Mouse (Mus musculus) forebrain, embryonic 11.5 days (tissue): ENCODE results near the gene Ero1l. TPM values are rescaled to one million over a fixed set of nuclear protein-coding genes. Genes with fewer than 3 reads are reported as not detected.

ENCODE experiments used
- ATAC-seq: fragments of 200-750 bp; cut with Nextera tagmentation; replicated peaks from 2 replicates; pipeline ENCODE4 v1.8.0; 2017; ENCODE audit warnings: moderate TSS enrichment; ENCODE audit not compliant: low FRiP score
- DNase-seq: peaks from one replicate; pipeline ENCODE4 v3.0.0-alpha.2; 2017; ENCODE audit warnings: low spot score
- H3K27ac ChIP-seq: fragments of 300-500 bp; sonication (generic); 2 replicates; pipeline ENCODE4 v1.5.1; 2014; ENCODE audit warnings: low read depth, low read length
- H3K27me3 ChIP-seq: fragments of 300-500 bp; sonication (generic); 2 replicates; pipeline ENCODE4 v1.6.1; 2014; ENCODE audit warnings: mild to moderate bottlenecking, low read length, mixed read lengths; ENCODE audit not compliant: control insufficient read depth, insufficient read depth
- H3K36me3 ChIP-seq: fragments of 300-500 bp; sonication (generic); 2 replicates; pipeline ENCODE4 v1.6.1; 2014; ENCODE audit warnings: mild to moderate bottlenecking, low read length, moderate library complexity, mixed read lengths; ENCODE audit not compliant: control insufficient read depth, insufficient read depth
- H3K4me1 ChIP-seq: fragments of 300-500 bp; sonication (generic); replicated peaks from 2 replicates; pipeline ENCODE4 v1.6.1; 2014; ENCODE audit warnings: low read length, mixed read lengths; ENCODE audit not compliant: control insufficient read depth, insufficient read depth
- H3K4me2 ChIP-seq: fragments of 300-500 bp; sonication (generic); 2 replicates; pipeline ENCODE4 v1.6.1; 2014; ENCODE audit warnings: low read depth, mild to moderate bottlenecking, low read length, moderate library complexity, mixed read lengths; ENCODE audit not compliant: severe bottlenecking
- H3K4me3 ChIP-seq: fragments of 300-500 bp; sonication (generic); 2 replicates; pipeline ENCODE4 v1.5.1; 2014; ENCODE audit warnings: low read depth, low read length
- H3K9ac ChIP-seq: fragments of 300-500 bp; sonication (generic); 2 replicates; pipeline ENCODE4 v1.6.1; 2014; ENCODE audit warnings: low read length
- H3K9me3 ChIP-seq: fragments of 300-500 bp; sonication (generic); 2 replicates; pipeline ENCODE4 v1.6.1; 2016; ENCODE audit warnings: low read length, mixed read lengths; ENCODE audit not compliant: control insufficient read depth
- WGBS: fragments of 180-500 bp; shearing (Covaris S2); extraction: QIAGEN DNeasy Blood & Tissue Kit; methylation state at CpG from one replicate; pipeline ENCODE4 v1.1.7; 2014; 5-methylcytosine and 5-hydroxymethylcytosine counted together
- polyA plus RNA-seq: library from polyadenylated mRNA; unstranded; fragments of >200 nt; fragmentation: Nextera tagmentation; extraction: Ambion mirVana; gene quantifications from 2 replicates; pipeline ENCODE4 v1.2.1, GENCODE M21; 2014

The Ero1l gene
- polyA plus RNA-seq, 1 experiment from 2014 or later, result 36.6 TPM

DNA sequence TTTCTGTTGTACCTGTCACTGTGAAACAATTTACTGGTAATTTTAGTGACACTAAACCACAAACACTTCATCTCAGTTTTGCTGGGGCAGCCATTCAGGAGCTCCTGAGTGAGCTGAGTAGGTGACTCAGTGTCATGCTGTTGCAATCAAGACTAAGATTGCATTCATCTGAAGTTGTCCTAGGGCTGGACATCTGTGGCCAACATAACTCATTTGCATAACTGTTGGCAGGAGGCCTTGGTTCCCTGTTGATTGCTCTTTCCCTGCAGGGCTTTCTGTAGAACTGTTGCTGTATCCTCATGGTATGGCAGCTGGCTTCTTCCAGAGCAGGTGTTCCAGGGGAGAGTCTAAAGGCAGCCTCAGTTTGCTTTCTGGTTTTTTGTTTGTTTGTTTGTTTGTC, 6.9 kb upstream of the Ero1l start:
- Histone ChIP-seq H3K27me3 (no peaks in the 10 kb centered on the region), H3K36me3 (no peaks in the 10 kb centered on the region), H3K4me3 (no peak overlapping the region), H3K27ac (no peak overlapping the region), H3K4me2 (no peak overlapping the region), H3K9ac (no peak overlapping the region), H3K9me3 (no peaks in the 10 kb centered on the region), H3K4me1 (no peaks in the 10 kb centered on the region)
- no peak for DNase-seq
- ATAC-seq, result no peak

DNA sequence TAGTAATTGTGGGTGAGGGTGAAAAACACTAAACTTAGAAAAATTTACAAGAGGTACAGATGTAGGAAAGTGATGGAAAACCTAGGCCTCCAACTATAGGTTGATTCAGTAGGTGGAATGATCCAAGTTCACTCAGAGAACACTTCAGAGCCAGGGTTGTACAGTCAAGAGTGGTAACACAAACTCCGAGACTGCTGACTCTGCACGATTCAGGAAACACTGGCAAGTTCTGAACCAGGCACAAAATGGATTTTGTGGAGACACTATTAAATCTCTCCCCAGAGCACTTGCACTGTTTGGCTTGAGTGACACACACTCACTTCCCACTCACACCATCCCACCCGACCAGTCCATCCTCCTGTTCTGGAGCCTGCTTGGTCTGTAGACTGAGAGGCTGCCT, 4.7 kb upstream of the Ero1l start:
- WGBS, result 88% methylated on average over 3 of the region's 3 CpGs

DNA sequence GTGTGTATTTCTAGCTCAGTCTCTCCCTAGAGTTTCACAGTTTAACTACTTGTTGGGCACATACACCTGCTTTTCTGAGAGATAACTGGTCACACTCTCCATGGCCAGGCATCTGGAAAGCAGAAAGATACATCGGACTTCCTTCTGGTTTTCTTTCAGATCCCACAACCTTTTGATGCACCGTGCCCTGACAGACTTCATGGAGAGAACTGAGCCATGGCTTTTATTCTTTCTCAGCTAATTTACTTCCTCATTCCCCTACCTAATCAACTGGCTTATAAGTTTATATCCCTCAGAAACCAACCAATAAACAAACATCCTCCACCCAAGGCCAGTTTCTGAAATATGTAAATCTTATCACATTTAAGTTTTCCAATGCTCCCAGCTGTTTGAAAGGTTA, 3.9 kb upstream of the Ero1l start:
- H3K4me2 ChIP-seq, result no peak overlapping the region
- H3K27ac ChIP-seq, result no peak overlapping the region
- H3K9me3 ChIP-seq, result no peaks in the 10 kb centered on the region
- DNase-seq (no peak), ATAC-seq (no peak)
- H3K9ac ChIP-seq, result no peak overlapping the region
- no peaks in the 10 kb centered on the region for H3K36me3 ChIP-seq
- H3K4me3 ChIP-seq, result no peak overlapping the region
- H3K27me3 ChIP-seq, result no peaks in the 10 kb centered on the region
- H3K4me1 ChIP-seq, result no peaks in the 10 kb centered on the region
- 81% methylated on average over 2 of the region's 2 CpGs for WGBS

More for the DNA sequence above, 4.7 kb upstream of the Ero1l start:
- no peak overlapping the region for H3K4me3 ChIP-seq
- no peak overlapping the region for H3K27ac ChIP-seq
- no peak overlapping the region for H3K4me2 ChIP-seq
- no peaks in the 10 kb centered on the region for H3K27me3 ChIP-seq
- H3K9ac ChIP-seq, result no peak overlapping the region
- ATAC-seq (no peak), DNase-seq (no peak)
- H3K4me1 ChIP-seq, result no peaks in the 10 kb centered on the region
- H3K9me3 ChIP-seq, result no peaks in the 10 kb centered on the region
- H3K36me3 ChIP-seq, result no peaks in the 10 kb centered on the region

DNA sequence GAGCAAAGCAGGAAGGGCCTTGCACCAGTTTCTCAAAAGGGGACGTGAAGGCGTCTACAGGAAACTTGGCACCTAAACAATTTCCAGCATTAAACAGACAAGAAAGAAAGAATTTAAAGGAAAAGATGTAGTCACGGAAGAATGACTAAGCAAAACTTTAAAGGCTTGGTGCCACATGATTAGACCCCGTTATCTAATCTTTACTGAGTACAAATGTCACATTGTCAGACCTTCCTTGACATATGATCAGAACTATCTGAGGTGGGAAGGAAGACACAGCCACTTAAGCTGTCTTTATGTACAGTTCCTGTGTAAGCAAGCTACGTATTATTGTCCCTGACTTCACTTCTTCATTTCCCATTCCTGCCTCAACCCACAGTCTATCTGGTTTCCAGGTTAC, 3.1 kb upstream of the Ero1l start:
- WGBS, result 87% methylated on average over 5 of the region's 5 CpGs
- Histone ChIP-seq H3K4me3 (no peak overlapping the region), H3K27ac (no peak overlapping the region), H3K4me1 (peaks cover 3% of the 10 kb centered on the region; the same call in 1 of the 2 replicates), H3K36me3 (no peaks in the 10 kb centered on the region), H3K4me2 (no peak overlapping the region), H3K9me3 (no peaks in the 10 kb centered on the region), H3K9ac (no peak overlapping the region), H3K27me3 (no peaks in the 10 kb centered on the region)
- ATAC-seq (no peak), DNase-seq (no peak)

DNA sequence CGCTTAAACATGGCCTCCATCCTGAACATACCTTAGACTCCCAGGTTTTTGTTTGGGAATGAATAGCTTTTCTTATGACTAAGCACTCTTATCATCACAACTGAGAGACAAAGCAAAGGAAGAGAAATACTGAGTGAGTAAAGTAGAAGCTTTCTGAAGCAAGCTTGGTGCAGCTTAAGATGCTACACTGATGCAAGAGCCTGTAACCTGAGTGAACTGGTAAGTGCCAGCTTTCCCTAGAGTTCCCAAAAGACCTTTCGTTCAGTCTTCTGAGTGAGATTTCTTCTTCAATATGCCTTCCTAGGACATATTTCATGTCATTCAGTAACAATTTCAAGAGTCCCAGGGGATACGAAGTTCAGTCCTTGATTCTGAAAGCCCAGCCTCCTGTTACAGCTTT, 2.5 kb upstream of the Ero1l start:
- DNase-seq (no peak), ATAC-seq (no peak)
- WGBS, result 87% methylated on average over 3 of the region's 3 CpGs
- Histone ChIP-seq H3K9me3 (no peaks in the 10 kb centered on the region), H3K27me3 (no peaks in the 10 kb centered on the region), H3K4me1 (peaks cover 3% of the 10 kb centered on the region; the same call in 1 of the 2 replicates), H3K4me3 (no peak overlapping the region), H3K4me2 (no peak overlapping the region), H3K9ac (no peak overlapping the region), H3K27ac (no peak overlapping the region), H3K36me3 (no peaks in the 10 kb centered on the region)

DNA sequence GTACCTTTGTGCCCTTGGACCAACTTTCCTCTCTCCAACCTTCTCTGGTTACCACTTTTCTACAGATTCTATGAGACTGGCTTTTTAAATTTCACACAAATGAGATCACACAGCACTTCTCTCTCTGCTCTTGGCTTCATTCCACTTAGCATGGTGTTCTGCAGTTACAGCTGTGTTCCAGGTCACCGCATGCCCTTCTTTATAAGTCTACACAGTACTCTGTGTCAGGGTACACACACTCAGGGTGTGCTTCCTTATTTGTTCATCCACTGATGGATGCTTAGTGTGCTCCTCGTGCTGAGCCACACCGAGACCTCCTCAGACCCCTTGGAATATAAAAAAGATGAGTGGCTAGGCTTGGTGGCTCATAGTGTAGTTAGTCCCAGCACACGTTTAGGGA, 1.5 kb upstream of the Ero1l start:
- Histone ChIP-seq H3K4me3 (no peak overlapping the region), H3K4me1 (peaks cover 3% of the 10 kb centered on the region; the same call in 1 of the 2 replicates), H3K27me3 (no peaks in the 10 kb centered on the region), H3K9ac (no peak overlapping the region), H3K27ac (no peak overlapping the region), H3K36me3 (no peaks in the 10 kb centered on the region), H3K9me3 (no peaks in the 10 kb centered on the region), H3K4me2 (no peak overlapping the region)
- ATAC-seq (no peak), DNase-seq (no peak)
- 89% methylated on average over 4 of the region's 4 CpGs for WGBS

DNA sequence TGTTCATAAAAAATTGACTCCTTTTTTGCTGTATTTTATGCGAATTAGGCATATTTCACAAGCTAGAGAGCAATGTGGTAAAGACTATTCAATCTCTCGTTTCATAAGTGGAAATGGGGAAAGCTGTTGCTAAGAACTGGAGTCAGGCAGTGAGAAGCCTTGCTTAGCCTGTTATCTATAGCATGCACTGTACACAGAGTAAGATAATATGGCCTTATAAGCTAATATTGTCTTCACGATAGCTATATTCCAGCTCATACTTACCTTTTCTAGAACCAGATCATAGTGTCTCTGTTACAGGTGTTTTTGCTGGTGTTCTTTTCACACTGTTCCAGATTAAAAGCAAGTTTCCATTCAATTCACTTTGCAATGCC, 653 bp upstream of the Ero1l start:
- no peak overlapping the region for H3K4me3 ChIP-seq
- no peak overlapping the region for H3K4me2 ChIP-seq
- H3K9ac ChIP-seq, result no peak overlapping the region
- no peaks in the 10 kb centered on the region for H3K27me3 ChIP-seq
- ATAC-seq (no peak), DNase-seq (no peak)
- H3K36me3 ChIP-seq, result no peaks in the 10 kb centered on the region
- H3K9me3 ChIP-seq, result no peaks in the 10 kb centered on the region
- 74% methylated on average over 3 of the region's 3 CpGs for WGBS
- no peak overlapping the region for H3K27ac ChIP-seq
- peaks cover 3% of the 10 kb centered on the region; the same call in 1 of the 2 replicates for H3K4me1 ChIP-seq

DNA sequence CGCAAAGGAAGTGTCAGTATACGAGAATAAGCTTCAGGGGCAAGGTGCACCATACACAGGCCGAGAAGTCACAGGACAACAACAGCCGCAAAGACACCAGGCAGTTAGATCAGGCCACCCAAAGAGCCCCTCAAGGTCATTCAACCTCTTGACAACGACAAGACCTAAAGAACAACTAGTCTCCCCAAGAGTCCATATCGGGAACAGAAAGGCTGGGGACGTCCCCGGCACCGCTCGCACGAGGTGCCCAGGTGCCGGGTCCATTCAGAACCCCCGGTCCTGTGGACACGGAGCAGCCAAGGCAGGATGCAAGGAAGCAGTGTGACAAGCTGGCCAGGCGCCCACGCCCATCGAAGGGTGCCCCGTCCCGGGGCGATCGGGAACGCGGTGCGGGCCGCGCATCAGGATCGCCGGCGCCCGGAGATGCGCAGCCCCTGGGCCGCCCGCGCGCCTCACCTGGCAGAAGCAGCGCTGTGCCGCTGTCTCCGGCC, 605 bp downstream of the Ero1l start:
- peak overlapping the region; percentile 79 for H3K27ac ChIP-seq
- H3K9me3 ChIP-seq, result no peaks in the 10 kb centered on the region
- DNase-seq (no peak), ATAC-seq (no peak; the same call in 1 of the 2 replicates)
- peak overlapping the region; percentile 84 for H3K4me3 ChIP-seq
- H3K36me3 ChIP-seq, result no peaks in the 10 kb centered on the region
- peak overlapping the region; percentile 88 for H3K4me2 ChIP-seq
- WGBS, result under 1% methylated on average over 38 of the region's 38 CpGs
- no peaks in the 10 kb centered on the region for H3K27me3 ChIP-seq
- H3K9ac ChIP-seq, result peak overlapping the region; percentile 92
- peaks cover 3% of the 10 kb centered on the region; the same call in 1 of the 2 replicates for H3K4me1 ChIP-seq

DNA sequence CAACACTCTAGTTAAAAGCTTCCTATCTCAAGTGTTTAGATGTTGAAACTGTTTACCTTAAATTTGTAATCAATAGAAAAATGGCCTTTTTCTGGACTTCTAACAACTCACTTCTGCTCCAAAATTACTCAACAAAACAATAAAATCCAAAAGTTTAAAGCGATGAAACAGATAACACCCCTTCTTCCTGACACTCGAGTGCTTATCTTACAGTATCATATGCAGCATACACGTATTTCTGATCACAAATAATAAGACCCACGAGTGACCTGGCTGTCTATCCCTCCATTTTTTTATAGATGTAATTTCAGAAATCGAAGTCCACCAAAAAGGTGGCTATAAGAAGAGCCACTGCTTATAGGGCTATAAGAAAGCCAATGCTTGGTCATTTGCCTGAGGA, 1.6 kb downstream of the Ero1l start:
- ATAC-seq (no peak), DNase-seq (no peak)
- no peaks in the 10 kb centered on the region for H3K36me3 ChIP-seq
- WGBS, result 81% methylated on average over 5 of the region's 5 CpGs
- peaks cover 3% of the 10 kb centered on the region; the same call in 1 of the 2 replicates for H3K4me1 ChIP-seq
- no peak overlapping the region for H3K27ac ChIP-seq
- H3K4me2 ChIP-seq, result peak overlapping the region; percentile 88
- H3K9ac ChIP-seq, result no peak overlapping the region
- H3K9me3 ChIP-seq, result no peaks in the 10 kb centered on the region
- H3K27me3 ChIP-seq, result no peaks in the 10 kb centered on the region
- peak overlapping the region; percentile 84 for H3K4me3 ChIP-seq
